7 mouse cellular contexts compared by ENCODE assay signal in genomic region chr1:37866286-37866685, GRCm38 (mm10). TPM values are rescaled to one million over a fixed set of nuclear protein-coding genes. Genes with fewer than 3 reads are reported as not detected.
DNase-seq lines count a peak whose midpoint lies in the region; ATAC-seq lines count a peak whose summit lies in the region.

Gene Tsga10, minus strand, starts transcription at chr1:37866429.

- peak within 1 kb of the TSS; percentile 90 for H3K4me2 ChIP-seq in lung, embryonic 16.5 days (ENCODE audit: low read depth, low read length)
- H3K4me2 ChIP-seq in forebrain, embryonic 11.5 days (ENCODE audit: low read depth, low read length, severe bottlenecking): peak within 1 kb of the TSS; percentile 74
- H3K4me2 ChIP-seq in neural tube, embryonic 14.5 days (ENCODE audit: low read depth, low read length): peak within 1 kb of the TSS; percentile 58

- no peak for DNase-seq in lung, postnatal 4 days
- DNase-seq in forebrain, embryonic 11.5 days (ENCODE audit: low spot score): no peak
- DNase-seq in left cerebral cortex, postnatal 25 days (ENCODE audit: low spot score in 2 of 2): no peak
- DNase-seq in urinary bladder, adult 2 months (ENCODE audit: low spot score): no peak
- DNase-seq in thymus, postnatal 10 days (ENCODE audit: low spot score in 2 of 2): no peak

- no peaks in the 10 kb centered on the region for H3K36me3 ChIP-seq in lung, embryonic 16.5 days (ENCODE audit: control insufficient read depth, insufficient read depth, low read length)
- no peaks in the 10 kb centered on the region for H3K36me3 ChIP-seq in forebrain, embryonic 11.5 days (ENCODE audit: control insufficient read depth, insufficient read depth, low read length)
- no peaks in the 10 kb centered on the region for H3K36me3 ChIP-seq in neural tube, embryonic 14.5 days (ENCODE audit: control insufficient read depth, insufficient read depth, low read length)

- H3K4me3 ChIP-seq in lung, embryonic 16.5 days (ENCODE audit: low read length): peak within 1 kb of the TSS; percentile 81
- peak within 1 kb of the TSS; percentile 61 for H3K4me3 ChIP-seq in forebrain, embryonic 11.5 days (ENCODE audit: low read depth, low read length)
- H3K4me3 ChIP-seq in neural tube, embryonic 14.5 days (ENCODE audit: low read depth, low read length): peak within 1 kb of the TSS; percentile 46

- ATAC-seq in lung, embryonic 16.5 days (ENCODE audit: low read depth): no peak
- ATAC-seq in forebrain, embryonic 11.5 days (replicated peaks; ENCODE audit: low FRiP score): no peak
- no peak for ATAC-seq in neural tube, embryonic 14.5 days (ENCODE audit: low read depth)

- H3K27me3 ChIP-seq in lung, embryonic 16.5 days (ENCODE audit: control insufficient read depth, insufficient read depth, low read depth, low read length): peaks cover 2% of the 10 kb centered on the region; the same call in 1 of the 2 replicates
- H3K27me3 ChIP-seq in forebrain, embryonic 11.5 days (ENCODE audit: control insufficient read depth, insufficient read depth, low read length): no peaks in the 10 kb centered on the region; the same call in 1 of the 2 replicates
- H3K27me3 ChIP-seq in neural tube, embryonic 14.5 days (ENCODE audit: control insufficient read depth, insufficient read depth, low read length): no peaks in the 10 kb centered on the region

- H3K9me3 ChIP-seq in lung, embryonic 16.5 days (ENCODE audit: control insufficient read depth, low read length): no peaks in the 10 kb centered on the region
- no peaks in the 10 kb centered on the region for H3K9me3 ChIP-seq in forebrain, embryonic 11.5 days (ENCODE audit: control insufficient read depth, low read length)
- no peaks in the 10 kb centered on the region for H3K9me3 ChIP-seq in neural tube, embryonic 14.5 days (ENCODE audit: control insufficient read depth, low read length)

- WGBS in lung, embryonic 16.5 days: 81% methylated on average over 6 of the region's 6 CpGs
- WGBS in forebrain, embryonic 11.5 days: 83% methylated on average over 6 of the region's 6 CpGs
- 80% methylated on average over 6 of the region's 6 CpGs for WGBS in neural tube, embryonic 14.5 days

- H3K27ac ChIP-seq in lung, embryonic 16.5 days (ENCODE audit: low read length): peak within 1 kb of the TSS; percentile 93
- H3K27ac ChIP-seq in forebrain, embryonic 11.5 days (ENCODE audit: low read depth, low read length): peak within 1 kb of the TSS; percentile 86
- H3K27ac ChIP-seq in neural tube, embryonic 14.5 days (ENCODE audit: low read depth, low read length): peak within 1 kb of the TSS; percentile 82

- peak within 1 kb of the TSS; percentile 84 for H3K9ac ChIP-seq in lung, embryonic 16.5 days (ENCODE audit: low read length)
- H3K9ac ChIP-seq in forebrain, embryonic 11.5 days (ENCODE audit: low read length): peak within 1 kb of the TSS; percentile 70
- H3K9ac ChIP-seq in neural tube, embryonic 14.5 days (replicated peaks; ENCODE audit: low read depth, low read length): peak within 1 kb of the TSS; percentile 60

- H3K4me1 ChIP-seq in lung, embryonic 16.5 days (replicated peaks; ENCODE audit: control insufficient read depth, insufficient read depth, low read length): peaks cover 6% of the 10 kb centered on the region
- H3K4me1 ChIP-seq in forebrain, embryonic 11.5 days (replicated peaks; ENCODE audit: control insufficient read depth, insufficient read depth, low read length): no peaks in the 10 kb centered on the region; the same call in 1 of the 2 replicates
- H3K4me1 ChIP-seq in neural tube, embryonic 14.5 days (ENCODE audit: control insufficient read depth, insufficient read depth, low read length): no peaks in the 10 kb centered on the region

- intact Hi-C loops in left cerebral cortex, postnatal 25 days (cut with DNase I): no loop called here

RNA-seq across cellular contexts. Expression of gene Tsga10, which starts in this region (rescaled TPM):
- 8.2 and 9.5 TPM in 2 replicates for polyA plus RNA-seq in lung, embryonic 16.5 days (2015; fragmentation: Nextera tagmentation; extraction: Ambion mirVana)
- polyA plus RNA-seq in forebrain, embryonic 11.5 days (2014; fragmentation: Nextera tagmentation; extraction: Ambion mirVana): 14.0 and 14.2 TPM in 2 replicates
- total RNA-seq in left cerebral cortex, postnatal 25 days (2021): 10 to 100 TPM; 19.7 to 24.6 TPM
- 16.7 and 19.4 TPM in 2 replicates for polyA plus RNA-seq in neural tube, embryonic 14.5 days (2014; fragmentation: Nextera tagmentation; extraction: Ambion mirVana)
- polyA plus RNA-seq in urinary bladder, adult 2 months (2012; rRNA removed): 4.6 TPM in 2 replicates
